Comparison of ENCODE assay signal across 8 mouse cellular contexts in genomic region chr9:21926784-21927183, GRCm38 (mm10). TPM values are rescaled to one million over a fixed set of nuclear protein-coding genes. Genes with fewer than 3 reads are reported as not detected.
A peak's percentile ranks its signal among the peaks of the same experiment; 100 is the strongest.
DNase-seq lines count a peak whose midpoint lies in the region; ATAC-seq and TF ChIP-seq lines count a peak whose summit lies in the region.

No protein-coding gene starts in this region.

- no peak for TF ChIP-seq CTCF in kidney, postnatal 0 days (IDR thresholded peaks at IDR 0.05; ENCODE audit: low read depth)

- no peaks in the 10 kb centered on the region for H3K27me3 ChIP-seq in kidney, embryonic 15.5 days
- H3K27me3 ChIP-seq in embryonic facial prominence, embryonic 11.5 days (ENCODE audit: control insufficient read depth, insufficient read depth, low read length) = no peaks in the 10 kb centered on the region
- no peaks in the 10 kb centered on the region for H3K27me3 ChIP-seq in kidney, postnatal 0 days (ENCODE audit: insufficient read depth, low read length)
- H3K27me3 ChIP-seq in midbrain, embryonic 13.5 days = no peaks in the 10 kb centered on the region

- peak overlapping the region; percentile 73 for H3K4me2 ChIP-seq in kidney, embryonic 15.5 days
- peak overlapping the region; percentile 63 for H3K4me2 ChIP-seq in embryonic facial prominence, embryonic 11.5 days (ENCODE audit: low read depth, low read length)
- H3K4me2 ChIP-seq in kidney, postnatal 0 days (ENCODE audit: low read length) = peak overlapping the region; percentile 70
- H3K4me2 ChIP-seq in midbrain, embryonic 13.5 days (replicated peaks) = peak overlapping the region; percentile 66

- H3K9me3 ChIP-seq in kidney, embryonic 15.5 days (replicated peaks) = no peaks in the 10 kb centered on the region
- no peaks in the 10 kb centered on the region for H3K9me3 ChIP-seq in embryonic facial prominence, embryonic 11.5 days (replicated peaks; ENCODE audit: control insufficient read depth, low read length)
- no peaks in the 10 kb centered on the region for H3K9me3 ChIP-seq in kidney, postnatal 0 days (replicated peaks; ENCODE audit: low read length)
- no peaks in the 10 kb centered on the region for H3K9me3 ChIP-seq in midbrain, embryonic 13.5 days

- peak overlapping the region; percentile 79 for H3K27ac ChIP-seq in kidney, embryonic 15.5 days
- H3K27ac ChIP-seq in embryonic facial prominence, embryonic 11.5 days (replicated peaks; ENCODE audit: low read depth, low read length) = no peak overlapping the region
- H3K27ac ChIP-seq in kidney, postnatal 0 days = peak overlapping the region; percentile 72
- H3K27ac ChIP-seq in midbrain, embryonic 13.5 days = peak overlapping the region; percentile 57

- H3K4me3 ChIP-seq in kidney, embryonic 15.5 days (replicated peaks) = peak overlapping the region; percentile 62
- H3K4me3 ChIP-seq in embryonic facial prominence, embryonic 11.5 days (ENCODE audit: low read depth, low read length) = peak overlapping the region; percentile 53
- peak overlapping the region; percentile 54 for H3K4me3 ChIP-seq in kidney, postnatal 0 days (replicated peaks; ENCODE audit: low read depth, low read length)
- H3K4me3 ChIP-seq in midbrain, embryonic 13.5 days (replicated peaks) = peak overlapping the region; percentile 58

- under 1% methylated on average over 6 of the region's 6 CpGs for WGBS in kidney, embryonic 15.5 days
- 0% methylated on average over 6 of the region's 6 CpGs for WGBS in embryonic facial prominence, embryonic 11.5 days
- 1% methylated on average over 6 of the region's 6 CpGs for WGBS in kidney, postnatal 0 days
- WGBS in midbrain, embryonic 13.5 days = 1% methylated on average over 6 of the region's 6 CpGs

- peaks cover 19% of the 10 kb centered on the region for H3K36me3 ChIP-seq in kidney, embryonic 15.5 days
- H3K36me3 ChIP-seq in embryonic facial prominence, embryonic 11.5 days (replicated peaks; ENCODE audit: control insufficient read depth, insufficient read depth, low read depth, low read length) = no peaks in the 10 kb centered on the region
- no peaks in the 10 kb centered on the region for H3K36me3 ChIP-seq in kidney, postnatal 0 days (ENCODE audit: insufficient read depth, low read length)
- 0 out of 2 replicates have a peak, but pooled peaks cover 1% of the 10 kb centered on the region for H3K36me3 ChIP-seq in midbrain, embryonic 13.5 days

- DNase-seq in kidney, adult 11 months = no peak
- DNase-seq in embryonic facial prominence, embryonic 11.5 days (ENCODE audit: low spot score) = no peak
- DNase-seq in kidney, postnatal 0 days (ENCODE audit: low spot score) = peak; percentile 25
- DNase-seq in adrenal gland, adult 2 months = no peak
- DNase-seq in layer of hippocampus, adult 9-11 months = no peak
- DNase-seq in c-Kit-positive CD71-positive TER-119-positive erythroid progenitor cells, embryonic 14.5 days (ENCODE audit: low spot score) = no peak

- peak overlapping the region; percentile 65 for H3K9ac ChIP-seq in kidney, embryonic 15.5 days
- H3K9ac ChIP-seq in embryonic facial prominence, embryonic 11.5 days (replicated peaks; ENCODE audit: low read length) = peak overlapping the region; percentile 76
- H3K9ac ChIP-seq in kidney, postnatal 0 days (ENCODE audit: low read depth, low read length) = peak overlapping the region; percentile 66
- H3K9ac ChIP-seq in midbrain, embryonic 13.5 days (replicated peaks) = peak overlapping the region; percentile 68

- no peak for ATAC-seq in kidney, embryonic 15.5 days (replicated peaks; ENCODE audit: low FRiP score)
- no peak for ATAC-seq in embryonic facial prominence, embryonic 11.5 days (replicated peaks; ENCODE audit: insufficient number of reproducible peaks, low FRiP score, low TSS enrichment, low read depth)
- ATAC-seq in kidney, postnatal 0 days (replicated peaks; ENCODE audit: low FRiP score, low read depth) = no peak
- no peak for ATAC-seq in midbrain, embryonic 13.5 days

- peaks cover 29% of the 10 kb centered on the region for H3K4me1 ChIP-seq in kidney, embryonic 15.5 days
- no peaks in the 10 kb centered on the region; the same call in 1 of the 2 replicates for H3K4me1 ChIP-seq in embryonic facial prominence, embryonic 11.5 days (ENCODE audit: control insufficient read depth, insufficient read depth, low read length)
- 0 out of 2 replicates have a peak, but pooled peaks cover 3% of the 10 kb centered on the region for H3K4me1 ChIP-seq in kidney, postnatal 0 days (replicated peaks; ENCODE audit: insufficient read depth, low read length)
- peaks cover 18% of the 10 kb centered on the region for H3K4me1 ChIP-seq in midbrain, embryonic 13.5 days (replicated peaks)

RNA-seq across cellular contexts. Expression of gene Ccdc159, which starts 0.5 kb away (rescaled TPM):
- 5.5 and 5.9 TPM in 2 replicates for polyA plus RNA-seq in kidney, embryonic 15.5 days (2015; fragmentation: Nextera tagmentation; extraction: Ambion mirVana)
- 2.5 and 3.1 TPM in 2 replicates for polyA plus RNA-seq in embryonic facial prominence, embryonic 11.5 days (2014; fragmentation: Nextera tagmentation; extraction: Ambion mirVana)
- 1.8 and 2.0 TPM in 2 replicates for polyA plus RNA-seq in kidney, postnatal 0 days (2015; fragmentation: Nextera tagmentation; extraction: Ambion mirVana)
- 7.1 and 10.3 TPM in 2 replicates for polyA plus RNA-seq in midbrain, embryonic 13.5 days (2015; fragmentation: Nextera tagmentation; extraction: Ambion mirVana)
- total RNA-seq in adrenal gland, adult 2 months (2021) = 10 to 100 TPM in 1 of 2 experiments, 1 to 10 TPM in 1; 9.4 to 10.5 TPM
- polyA plus RNA-seq in adrenal gland, adult 2 months (2012; rRNA removed) = 17.3 and 24.5 TPM in 2 replicates

RNA-seq across cellular contexts. Expression of gene Tmem205, which starts 0.6 kb away (rescaled TPM):
- polyA plus RNA-seq in kidney, embryonic 15.5 days (2015; fragmentation: Nextera tagmentation; extraction: Ambion mirVana) = 59.2 and 61.0 TPM in 2 replicates
- 28.5 and 33.8 TPM in 2 replicates for polyA plus RNA-seq in embryonic facial prominence, embryonic 11.5 days (2014; fragmentation: Nextera tagmentation; extraction: Ambion mirVana)
- polyA plus RNA-seq in kidney, postnatal 0 days (2015; fragmentation: Nextera tagmentation; extraction: Ambion mirVana) = 82.9 and 83.7 TPM in 2 replicates
- polyA plus RNA-seq in midbrain, embryonic 13.5 days (2015; fragmentation: Nextera tagmentation; extraction: Ambion mirVana) = 41.1 and 42.0 TPM in 2 replicates
- total RNA-seq in adrenal gland, adult 2 months (2021) = 100 to 1,000 TPM; 381 to 452 TPM
- 1,222 and 1,525 TPM in 2 replicates for polyA plus RNA-seq in adrenal gland, adult 2 months (2012; rRNA removed)

RNA-seq across cellular contexts. Expression of gene Rab3d, which starts 8.8 kb away (rescaled TPM):
- 11.0 and 11.3 TPM in 2 replicates for polyA plus RNA-seq in kidney, embryonic 15.5 days (2015; fragmentation: Nextera tagmentation; extraction: Ambion mirVana)
- 4.8 and 6.1 TPM in 2 replicates for polyA plus RNA-seq in embryonic facial prominence, embryonic 11.5 days (2014; fragmentation: Nextera tagmentation; extraction: Ambion mirVana)
- 12.0 and 13.3 TPM in 2 replicates for polyA plus RNA-seq in kidney, postnatal 0 days (2015; fragmentation: Nextera tagmentation; extraction: Ambion mirVana)
- 10.8 and 11.4 TPM in 2 replicates for polyA plus RNA-seq in midbrain, embryonic 13.5 days (2015; fragmentation: Nextera tagmentation; extraction: Ambion mirVana)
- 10 to 100 TPM; 48.3 to 52.2 TPM for total RNA-seq in adrenal gland, adult 2 months (2021)
- 75.9 and 84.8 TPM in 2 replicates for polyA plus RNA-seq in adrenal gland, adult 2 months (2012; rRNA removed)

RNA-seq across cellular contexts. Expression of gene Plppr2, which starts 10.0 kb away (rescaled TPM):
- 7.9 and 11.3 TPM in 2 replicates for polyA plus RNA-seq in kidney, embryonic 15.5 days (2015; fragmentation: Nextera tagmentation; extraction: Ambion mirVana)
- polyA plus RNA-seq in embryonic facial prominence, embryonic 11.5 days (2014; fragmentation: Nextera tagmentation; extraction: Ambion mirVana) = 6.9 and 9.5 TPM in 2 replicates
- polyA plus RNA-seq in kidney, postnatal 0 days (2015; fragmentation: Nextera tagmentation; extraction: Ambion mirVana) = 4.3 and 4.8 TPM in 2 replicates
- 65.8 and 72.0 TPM in 2 replicates for polyA plus RNA-seq in midbrain, embryonic 13.5 days (2015; fragmentation: Nextera tagmentation; extraction: Ambion mirVana)
- total RNA-seq in adrenal gland, adult 2 months (2021) = 10 to 100 TPM; 21.7 to 31.7 TPM
- 120 and 147 TPM in 2 replicates for polyA plus RNA-seq in adrenal gland, adult 2 months (2012; rRNA removed)

RNA-seq across cellular contexts. Expression of gene Swsap1, which starts 28.8 kb away (rescaled TPM):
- polyA plus RNA-seq in kidney, embryonic 15.5 days (2015; fragmentation: Nextera tagmentation; extraction: Ambion mirVana) = 7.9 and 12.6 TPM in 2 replicates
- polyA plus RNA-seq in embryonic facial prominence, embryonic 11.5 days (2014; fragmentation: Nextera tagmentation; extraction: Ambion mirVana) = 17.2 and 17.4 TPM in 2 replicates
- polyA plus RNA-seq in kidney, postnatal 0 days (2015; fragmentation: Nextera tagmentation; extraction: Ambion mirVana) = 7.5 and 8.1 TPM in 2 replicates
- 9.8 and 12.6 TPM in 2 replicates for polyA plus RNA-seq in midbrain, embryonic 13.5 days (2015; fragmentation: Nextera tagmentation; extraction: Ambion mirVana)
- 10 to 100 TPM; 14.2 to 18.6 TPM for total RNA-seq in adrenal gland, adult 2 months (2021)
- 12.4 and 20.2 TPM in 2 replicates for polyA plus RNA-seq in adrenal gland, adult 2 months (2012; rRNA removed)

Comparison
In these comparisons a context has a peak if more than half of its experiments do, and no peak if none do; other contexts are left out.
1. RNA of gene Tmem205, which starts 0.6 kb away (polyA plus RNA-seq): 1,222 to 1,525 TPM in adrenal gland, adult 2 months; 82.9 to 83.7 TPM in kidney, postnatal 0 days, 59.2 to 61.0 TPM in kidney, embryonic 15.5 days, 41.1 to 42.0 TPM in midbrain, embryonic 13.5 days and 28.5 to 33.8 TPM in embryonic facial prominence, embryonic 11.5 days; every median in the first group is over 10 times any median in the second.
2. Peak in every context shown above with its lines, with median percentiles within 50 percentile points of each other: H3K4me2 ChIP-seq, H3K4me3 ChIP-seq and H3K9ac ChIP-seq.